Mouse (Mus musculus) liver, embryonic 14.5 days (tissue): ENCODE data around the gene Olfr905.

ENCODE experiments used
- CTCF ChIP-seq: IDR thresholded peaks from 2 replicates; pipeline ENCODE4 v1.5.1; 2016; ENCODE audit warnings: antibody characterized with exemption, low read depth, control low read depth
- EP300 ChIP-seq: IDR thresholded peaks from 2 replicates; pipeline ENCODE4 v1.6.1; 2016; ENCODE audit warnings: antibody characterized with exemption, low read depth

DNA sequence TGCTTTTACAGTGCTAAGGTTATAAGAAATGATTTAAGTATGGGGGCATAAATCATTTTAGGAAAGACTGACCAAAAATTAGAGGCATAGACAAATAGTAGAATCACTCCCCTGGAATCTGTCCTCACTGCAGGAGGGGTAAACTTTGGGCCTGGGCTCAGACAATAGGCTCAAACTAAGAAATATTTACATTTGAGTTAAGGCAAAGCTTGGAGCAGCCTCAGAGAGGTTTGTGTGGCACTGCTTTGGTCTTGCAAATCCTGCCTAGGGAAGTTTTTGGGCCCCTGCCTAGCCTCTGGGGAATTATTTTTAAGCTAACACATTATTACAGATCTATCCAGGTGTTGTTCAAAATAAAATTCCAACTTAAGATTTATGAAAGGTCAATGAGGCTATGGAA lies 47.1 kb upstream of the Olfr905 start:
- TF ChIP-seq CTCF = no peak
- no peak for TF ChIP-seq EP300
